Mouse (Mus musculus): ENCODE measurements around the gene Hip1.

Gene Hip1

DNA sequence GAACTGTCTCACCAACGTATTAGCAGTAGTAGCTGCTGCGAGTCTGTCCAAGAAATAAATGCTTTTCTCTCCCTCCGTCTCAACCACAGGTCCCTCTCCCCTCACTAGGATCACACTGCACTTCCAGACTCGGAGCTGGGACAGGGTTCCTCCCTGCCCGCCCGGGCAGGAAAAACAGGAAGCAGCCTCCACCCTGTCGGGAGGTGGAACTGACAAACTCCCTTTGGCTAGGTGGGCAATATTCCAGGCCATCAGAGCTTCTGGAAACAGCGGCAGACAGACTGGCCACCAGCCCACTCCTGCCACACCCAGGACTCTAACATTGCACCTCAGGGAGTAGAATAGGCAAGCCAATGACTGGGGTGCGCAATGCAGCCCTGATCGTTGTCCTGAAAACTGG, 11.5 kb downstream of the Hip1 start:
- DNase-seq (ENCODE audit: low read depth, low spot score), result no peak

DNA sequence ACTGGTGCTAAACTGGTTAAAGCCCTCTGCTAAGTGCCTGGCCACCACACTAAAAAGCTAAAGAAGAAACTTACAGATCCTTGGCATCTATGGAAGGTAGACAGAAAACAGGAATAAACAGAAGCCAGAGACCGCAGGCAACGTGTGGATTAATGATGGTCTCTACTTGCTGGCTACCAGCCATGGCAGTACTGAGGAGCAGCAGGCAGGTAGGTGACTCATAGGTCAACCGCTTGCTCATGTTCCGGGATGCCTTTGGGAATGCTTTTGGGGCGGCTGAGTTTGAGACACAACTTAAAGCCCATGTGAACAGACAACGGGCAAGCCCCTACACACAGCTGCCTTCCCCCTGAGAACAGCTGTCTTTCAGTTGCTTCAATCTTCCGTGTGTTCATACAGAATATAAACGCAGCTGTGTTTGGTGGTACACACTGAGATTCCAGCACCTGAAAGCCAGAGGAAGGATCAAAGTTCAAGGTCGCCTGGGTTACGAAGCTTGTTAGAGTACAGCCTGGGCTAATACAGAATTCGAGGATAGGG, 13.5 kb downstream of the Hip1 start:
- no peak for DNase-seq (ENCODE audit: low read depth, low spot score)

DNA sequence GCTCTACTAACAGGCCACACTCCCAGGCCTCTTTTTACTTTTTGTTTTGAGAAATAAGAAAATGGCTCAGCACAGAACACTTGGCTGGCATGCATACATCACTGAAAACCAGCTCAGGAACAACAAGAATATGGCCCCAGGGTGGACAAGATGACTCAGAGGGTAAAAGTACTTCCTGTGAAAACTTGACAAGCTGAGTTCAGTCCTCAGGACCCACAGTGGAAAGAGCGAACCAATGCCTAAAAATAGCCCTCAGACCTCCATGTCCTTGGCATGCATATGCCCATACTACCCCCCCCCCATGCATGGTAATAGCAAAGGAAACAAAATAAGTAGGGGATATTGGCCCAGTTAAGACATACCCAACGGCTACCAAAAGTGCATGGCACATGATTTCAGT, 15.0 kb downstream of the Hip1 start:
- no peak for DNase-seq (ENCODE audit: low read depth, low spot score)

DNA sequence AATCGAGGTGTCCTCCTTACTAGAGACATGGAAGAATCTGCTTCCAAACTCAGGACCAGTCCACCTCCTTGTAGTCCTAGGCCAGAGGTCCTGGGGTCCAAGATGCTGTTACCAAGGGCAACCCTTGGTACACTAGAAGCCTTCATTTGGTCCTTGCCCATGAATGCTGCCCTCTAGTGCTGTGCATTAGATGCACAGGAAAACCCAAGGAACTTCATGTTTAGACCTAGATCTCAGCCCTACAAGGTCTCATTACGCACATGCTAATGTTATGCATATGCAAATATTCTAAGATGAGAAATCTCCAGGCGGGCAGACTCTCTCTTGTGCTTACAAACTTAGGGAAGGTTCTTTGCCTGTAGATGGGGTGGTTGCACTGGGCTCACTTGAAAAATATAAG, 15.6 kb downstream of the Hip1 start:
- DNase-seq (ENCODE audit: low read depth, low spot score), result no peak

DNA sequence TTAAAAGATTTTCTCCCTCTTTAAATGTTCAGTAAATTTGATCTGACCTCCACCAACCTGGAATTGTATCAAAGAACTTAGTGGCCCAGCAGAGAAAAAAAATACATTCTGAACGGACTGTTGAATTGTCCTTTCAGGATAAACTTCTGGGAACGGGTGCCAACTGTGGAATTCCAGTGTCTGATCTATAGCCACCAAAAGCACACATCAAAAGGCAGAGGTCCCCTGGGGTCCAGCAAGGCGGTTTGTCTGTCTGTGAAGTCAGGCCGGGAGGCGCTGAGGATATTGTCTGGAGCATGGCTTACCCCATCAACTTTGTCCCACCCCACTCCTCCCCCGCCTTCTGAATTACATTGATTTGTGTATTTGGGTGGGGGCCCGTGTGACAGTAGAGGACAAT, 16.9 kb downstream of the Hip1 start:
- peak; percentile 44 for DNase-seq (ENCODE audit: low read depth, low spot score)

DNA sequence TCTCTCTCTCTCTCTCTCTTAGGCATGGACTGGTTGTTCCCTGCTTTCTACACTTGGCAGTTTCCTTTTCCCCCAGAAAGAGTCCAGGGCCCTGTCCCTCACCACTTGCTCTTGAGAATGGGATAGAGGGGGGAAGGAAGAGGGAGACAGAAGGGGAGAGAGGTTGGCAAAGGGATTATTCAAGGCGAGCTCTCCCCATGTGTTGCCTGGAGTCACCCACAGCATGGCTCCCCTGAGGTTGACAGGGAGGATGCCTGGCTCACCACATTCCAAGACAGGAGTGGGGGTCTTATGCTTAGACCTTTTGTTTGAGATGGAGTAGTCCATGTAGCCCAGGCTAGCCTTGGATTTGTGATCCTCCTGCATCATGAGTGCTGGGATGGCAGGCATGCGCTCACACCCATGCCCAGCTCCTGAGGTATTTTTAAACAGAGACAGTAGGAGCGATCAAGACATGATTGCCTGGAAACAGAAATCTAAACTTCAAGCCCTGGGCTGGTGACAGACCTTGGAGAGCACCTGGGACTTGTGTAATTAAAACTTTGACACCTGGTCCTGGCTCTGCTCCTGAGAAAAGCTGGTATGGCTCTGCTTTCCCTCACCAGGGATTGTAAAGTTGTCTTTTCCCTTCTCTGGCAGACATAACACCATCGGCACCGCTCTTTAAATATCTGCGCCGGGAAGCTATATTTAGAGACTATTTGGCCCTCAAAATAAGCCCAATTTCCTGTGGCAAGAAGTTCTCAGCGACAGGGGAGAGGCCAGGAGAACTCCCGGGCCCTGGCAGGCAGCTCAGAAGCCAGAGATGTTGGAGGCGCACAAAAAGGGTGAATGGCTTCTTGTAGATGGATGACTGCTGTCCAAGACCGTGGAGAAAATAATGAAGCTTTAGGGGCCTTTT, 20.0 kb downstream of the Hip1 start:
- DNase-seq (ENCODE audit: low read depth, low spot score), result no peak

DNA sequence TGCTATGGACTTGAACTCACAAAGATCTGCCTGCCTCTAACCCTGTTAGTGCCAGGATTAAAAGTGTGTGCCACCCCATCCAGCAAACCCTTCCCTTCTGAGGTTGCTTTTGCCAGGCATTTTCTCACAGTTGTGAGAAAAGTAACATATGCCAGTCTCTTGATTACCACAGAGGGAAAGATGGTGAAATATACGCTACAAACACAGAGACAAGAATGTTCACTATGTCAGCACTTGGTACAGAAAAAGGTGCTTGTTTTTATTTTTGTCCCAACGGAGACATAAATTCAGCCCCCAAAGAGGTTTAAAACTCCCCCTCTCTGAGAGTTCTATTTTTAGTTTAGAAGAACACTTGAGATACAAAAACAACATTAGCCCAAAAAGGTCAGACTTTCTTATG, 20.8 kb downstream of the Hip1 start:
- no peak for DNase-seq (ENCODE audit: low read depth, low spot score)

DNA sequence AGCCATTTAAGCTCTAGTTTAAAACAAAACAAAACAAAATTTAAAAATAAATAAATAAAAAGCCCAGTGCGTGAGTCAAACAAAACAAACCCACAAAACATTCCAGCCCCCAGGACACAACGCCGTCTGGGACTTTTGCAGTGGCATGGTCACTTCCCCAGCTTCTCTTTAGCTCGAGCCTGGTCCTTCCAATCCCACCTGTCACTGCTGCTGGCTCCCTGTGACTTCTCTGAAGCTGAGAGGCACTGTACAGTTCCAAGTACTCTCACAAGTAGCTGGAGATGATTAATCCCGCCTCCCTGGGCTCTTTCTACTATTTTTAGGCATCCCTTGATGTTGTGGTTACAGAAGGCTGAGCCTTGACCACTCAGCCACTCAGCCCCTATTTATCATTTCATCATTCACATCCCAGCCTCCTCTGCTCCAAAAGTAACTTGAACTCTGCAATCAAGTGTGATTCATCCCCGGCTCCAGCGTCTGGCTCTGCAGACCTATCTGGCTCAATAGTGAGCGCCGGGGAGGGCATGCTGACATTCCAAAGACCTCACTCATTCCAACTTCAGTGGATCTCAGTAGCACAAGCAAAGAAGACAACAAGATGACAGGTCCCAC, 22.7 kb downstream of the Hip1 start:
- no peak for DNase-seq (ENCODE audit: low read depth, low spot score)

DNA sequence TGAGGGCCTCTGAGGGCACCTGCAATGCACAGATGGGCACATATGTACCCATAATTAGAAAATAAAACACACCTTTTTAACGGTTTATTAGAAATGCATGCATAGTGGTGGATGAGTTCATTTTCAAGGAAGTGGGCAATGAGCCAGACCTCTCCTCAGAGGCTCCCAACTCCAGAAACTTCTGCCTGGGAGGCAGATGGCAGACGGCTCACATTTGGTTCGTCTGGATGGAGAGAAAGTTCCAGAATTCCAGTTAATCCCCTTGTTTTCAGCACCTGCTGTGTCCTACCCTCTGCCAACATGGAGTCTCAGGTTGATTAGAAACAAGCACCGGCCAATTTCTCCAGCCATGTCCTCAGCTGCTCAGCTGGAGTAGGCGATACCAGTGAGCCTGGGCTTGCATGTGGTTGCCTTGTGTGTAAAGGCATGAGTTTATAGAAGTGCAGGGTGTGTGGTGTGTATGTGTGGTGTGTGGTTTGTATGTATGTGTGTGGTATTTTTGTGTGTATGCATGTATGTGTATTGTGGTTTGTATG, 27.5 kb downstream of the Hip1 start:
- DNase-seq (ENCODE audit: low read depth, low spot score), result no peak

DNA sequence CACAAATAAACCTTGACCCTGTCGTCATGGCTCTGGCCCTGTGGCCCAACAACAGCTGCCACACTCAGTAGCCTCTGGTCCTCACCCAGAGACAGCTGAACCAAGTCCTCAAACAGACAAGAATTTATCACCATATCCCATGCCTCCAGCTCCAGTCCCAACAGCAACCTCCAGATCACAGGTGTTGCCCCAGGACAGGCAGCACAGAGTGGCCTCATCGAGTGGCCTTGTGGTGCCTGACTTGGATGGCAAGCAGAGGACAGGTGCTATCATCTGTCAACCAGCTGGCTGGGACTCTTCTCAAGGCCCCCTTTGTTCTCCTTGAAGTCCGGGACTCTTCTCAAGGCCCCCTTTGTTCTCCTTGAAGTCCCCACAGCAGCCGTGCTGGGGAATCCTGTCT, 31.8 kb downstream of the Hip1 start:
- peak; percentile 56 for DNase-seq (ENCODE audit: low read depth, low spot score)

DNA sequence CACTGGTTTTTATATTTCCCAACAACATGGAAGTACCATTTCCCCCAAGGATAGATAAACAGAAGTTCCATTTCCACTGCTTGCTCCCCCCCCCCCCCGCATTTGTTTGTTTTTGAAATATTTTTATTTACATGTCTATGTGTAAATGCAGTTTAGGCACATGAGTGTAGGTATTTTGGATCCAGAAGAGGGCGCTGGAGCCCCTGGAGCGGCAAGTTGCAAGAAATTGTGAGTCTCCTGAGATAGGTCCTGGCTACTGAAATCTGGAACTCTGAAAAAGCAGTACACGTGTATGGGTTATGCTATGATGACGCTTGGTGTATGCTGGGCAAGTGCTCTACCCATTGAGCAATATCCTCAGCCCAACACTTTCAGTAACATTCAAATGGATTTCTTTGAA, 33.8 kb downstream of the Hip1 start:
- no peak for DNase-seq (ENCODE audit: low read depth, low spot score)

DNA sequence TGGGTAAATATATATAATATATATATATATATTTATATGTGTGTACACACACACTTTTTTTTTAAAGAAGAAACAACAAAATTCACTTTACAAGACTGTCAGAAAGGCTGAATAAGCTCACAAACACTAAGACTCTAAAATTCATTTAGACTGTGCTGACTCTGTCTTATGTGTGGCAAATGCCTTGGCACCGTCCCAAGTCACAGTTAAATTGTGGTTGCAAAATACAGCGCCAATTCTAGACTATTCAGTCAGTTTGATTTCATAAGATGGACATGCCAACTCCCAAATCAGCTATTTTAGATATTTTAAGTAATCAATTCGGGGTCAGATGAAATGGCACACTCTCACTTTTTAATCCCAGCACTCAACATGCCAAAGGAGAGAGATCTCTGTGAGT, 36.6 kb downstream of the Hip1 start:
- DNase-seq (ENCODE audit: low read depth, low spot score), result no peak

DNA sequence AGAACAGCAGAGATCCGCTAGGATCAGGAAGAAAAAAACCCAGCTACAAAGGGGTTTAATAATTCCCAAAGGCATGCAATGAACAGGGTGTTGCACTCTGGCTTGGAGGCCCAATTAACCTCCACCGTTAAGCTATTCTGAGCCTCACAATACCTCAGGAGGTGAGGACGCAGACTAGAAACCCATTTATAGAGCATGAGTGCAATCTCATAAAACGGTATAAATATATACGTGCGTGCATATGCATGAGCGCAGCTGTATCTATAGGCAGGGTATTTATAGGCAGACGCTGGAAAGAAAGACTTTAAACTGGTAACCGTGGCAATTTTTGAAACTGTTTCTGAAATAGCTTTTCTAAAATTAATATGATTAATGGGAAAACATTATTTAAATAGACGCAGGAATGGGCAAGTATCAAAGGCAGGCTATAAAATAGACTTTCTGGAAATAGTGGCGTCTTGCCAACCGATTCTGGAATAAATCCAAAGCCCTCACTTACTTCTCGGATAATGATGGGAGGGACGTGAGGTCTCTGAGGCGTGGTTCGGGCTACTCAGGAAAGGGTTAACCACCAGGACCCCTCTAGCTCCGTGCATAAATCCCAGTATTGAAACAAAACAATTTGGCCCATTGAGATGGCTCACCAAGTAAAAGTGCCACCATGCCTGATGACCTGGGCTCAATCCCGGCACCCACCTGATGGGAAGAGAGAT, 37.2 kb downstream of the Hip1 start:
- no peak for DNase-seq (ENCODE audit: low read depth, low spot score)

DNA sequence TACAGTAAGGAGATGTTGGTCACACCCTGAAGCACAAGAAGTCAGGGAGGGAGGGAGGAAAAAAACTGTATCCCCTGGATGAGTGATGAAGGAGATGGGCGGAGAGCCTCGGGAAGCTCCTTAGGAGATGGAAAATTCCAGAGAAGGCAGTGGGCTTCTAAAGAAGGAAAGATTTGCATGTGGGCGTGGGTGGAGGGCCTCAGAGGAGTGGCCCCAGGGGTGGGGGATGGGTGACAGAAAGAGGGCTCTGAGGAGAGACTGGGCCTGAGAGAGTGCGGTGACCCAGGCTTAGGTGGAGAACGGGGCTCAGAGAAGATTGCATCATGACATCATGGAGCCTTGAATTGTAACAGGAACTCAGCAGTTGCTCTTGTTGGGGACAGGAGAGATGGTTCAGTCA, 39.5 kb downstream of the Hip1 start:
- DNase-seq (ENCODE audit: low read depth, low spot score), result no peak

DNA sequence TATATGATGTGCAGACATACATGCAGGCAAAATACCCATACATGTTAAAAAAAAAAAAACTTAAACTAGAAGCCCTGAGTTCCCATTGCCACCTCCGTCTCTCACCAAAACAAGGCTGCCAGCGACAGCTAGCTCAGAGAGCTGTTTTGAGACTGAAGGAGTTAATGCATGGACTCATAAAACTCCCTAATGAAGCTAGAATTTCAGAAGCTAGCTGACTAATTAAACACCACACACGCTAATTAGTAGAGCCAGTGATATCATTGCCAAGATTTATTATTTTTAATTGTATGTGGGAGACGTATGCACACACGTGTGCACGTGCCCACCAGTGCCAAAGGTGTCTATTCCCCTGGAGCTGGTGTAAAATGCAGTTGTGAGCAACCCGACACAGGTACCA, 42.0 kb downstream of the Hip1 start:
- DNase-seq (ENCODE audit: low read depth, low spot score), result no peak

DNA sequence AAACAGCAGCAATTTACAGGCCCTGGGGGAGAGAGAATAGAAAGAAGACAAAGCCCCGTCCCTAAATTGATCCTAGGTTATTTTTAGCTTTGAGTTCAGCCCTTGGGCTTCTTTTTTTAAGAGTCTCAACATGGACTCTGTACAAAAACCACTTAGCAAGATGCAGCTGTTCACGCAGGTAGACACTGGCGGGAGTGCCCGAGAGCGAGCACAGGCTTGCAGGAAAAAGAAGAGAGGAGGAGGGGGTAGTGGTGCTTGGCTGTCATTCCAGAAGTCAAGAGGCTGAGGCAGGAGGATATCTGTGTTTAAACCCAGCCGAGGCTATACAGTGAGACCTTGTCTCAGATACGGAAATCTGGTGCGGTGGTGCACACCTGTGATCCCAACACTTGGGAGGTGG, 42.9 kb downstream of the Hip1 start:
- no peak for DNase-seq (ENCODE audit: low read depth, low spot score)

DNA sequence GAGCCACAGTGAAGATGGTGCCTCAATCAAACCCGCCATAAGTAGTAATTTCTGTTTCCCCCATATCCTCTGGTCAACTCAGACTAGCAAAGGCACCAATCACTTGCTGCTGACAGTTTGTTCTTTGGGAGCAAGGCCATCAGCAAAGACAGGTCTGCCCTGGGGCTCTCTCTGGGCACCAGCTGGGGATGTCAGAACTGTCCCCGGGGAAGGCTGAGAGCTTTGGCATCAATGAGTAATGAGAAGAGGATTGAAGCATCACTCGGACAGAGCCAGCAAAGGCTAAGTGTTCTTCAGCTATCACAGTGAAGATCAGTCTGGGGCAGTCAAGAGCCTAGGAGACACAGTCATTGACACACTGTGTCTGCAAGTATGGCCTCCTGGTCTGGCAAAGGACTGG, 46.0 kb downstream of the Hip1 start:
- peak; percentile 52 for DNase-seq (ENCODE audit: low read depth, low spot score)

DNA sequence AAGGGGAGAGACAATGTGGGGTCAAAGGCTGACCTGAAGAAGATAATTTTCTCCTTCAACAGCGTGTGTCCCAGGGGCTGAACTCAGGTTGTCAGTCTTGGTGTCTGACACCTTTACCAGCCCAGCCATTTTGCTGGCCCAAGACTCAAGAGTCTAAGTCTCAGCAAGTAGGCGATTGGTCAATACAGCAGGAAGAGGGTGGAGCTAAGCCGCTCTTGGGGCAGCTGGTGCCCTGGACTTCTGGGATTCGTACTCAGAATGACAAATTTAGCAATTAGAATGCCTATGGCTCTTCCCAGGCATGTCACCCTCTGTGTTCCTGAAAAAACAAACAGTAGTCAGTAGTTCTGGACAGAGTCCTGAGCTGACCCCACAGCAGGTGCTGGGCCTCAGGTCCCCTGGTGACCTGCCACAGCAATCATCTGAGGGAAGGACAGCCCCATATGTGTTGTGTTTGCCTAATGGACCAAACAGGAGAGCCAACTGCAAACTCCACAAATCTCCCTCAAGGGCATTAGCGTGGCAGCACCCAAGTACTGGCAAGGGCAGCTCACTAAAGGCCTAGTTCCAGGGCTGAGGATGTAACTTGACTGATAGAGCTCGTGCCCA, 47.5 kb downstream of the Hip1 start:
- no peak for DNase-seq (ENCODE audit: low read depth, low spot score)

DNA sequence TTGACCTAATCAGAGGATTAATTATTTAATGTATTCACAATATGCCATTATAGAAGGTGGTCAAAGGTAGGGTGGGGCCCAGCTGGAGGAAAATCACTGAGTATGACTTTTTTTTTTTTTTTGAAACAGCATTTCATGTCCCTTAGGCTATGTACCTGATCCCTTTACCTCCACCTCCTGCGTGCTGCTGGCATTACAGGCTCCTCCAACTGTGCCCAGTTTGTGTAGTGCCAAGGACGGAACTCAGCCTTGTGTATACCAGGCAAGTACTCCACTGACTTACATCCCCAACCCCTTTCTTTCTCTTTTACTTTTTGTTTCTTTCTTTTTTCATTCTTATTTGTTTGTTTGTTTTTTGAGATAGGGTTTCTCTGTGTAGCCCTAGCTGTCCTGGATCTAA, 48.4 kb downstream of the Hip1 start:
- no peak for DNase-seq (ENCODE audit: low read depth, low spot score)

DNA sequence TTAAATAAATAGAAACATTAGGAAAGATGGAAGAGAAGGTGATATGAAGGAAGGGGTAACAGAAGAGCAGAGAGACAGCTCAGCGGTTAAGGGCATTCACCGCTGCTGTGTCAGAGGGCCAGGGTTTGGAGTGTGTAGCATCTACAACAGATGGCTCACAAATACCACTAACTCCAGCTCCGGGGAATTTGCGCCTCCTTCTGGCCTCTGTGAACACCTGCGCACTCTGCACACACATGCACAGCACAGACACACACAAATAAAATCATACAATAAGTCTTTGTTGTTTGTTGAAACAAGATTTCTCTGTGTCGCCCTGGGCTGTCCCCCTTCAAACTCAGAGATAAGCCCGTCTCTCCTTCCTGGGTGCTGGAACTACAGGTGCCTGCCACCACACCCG, 49.4 kb downstream of the Hip1 start:
- no peak for DNase-seq (ENCODE audit: low read depth, low spot score)

DNA sequence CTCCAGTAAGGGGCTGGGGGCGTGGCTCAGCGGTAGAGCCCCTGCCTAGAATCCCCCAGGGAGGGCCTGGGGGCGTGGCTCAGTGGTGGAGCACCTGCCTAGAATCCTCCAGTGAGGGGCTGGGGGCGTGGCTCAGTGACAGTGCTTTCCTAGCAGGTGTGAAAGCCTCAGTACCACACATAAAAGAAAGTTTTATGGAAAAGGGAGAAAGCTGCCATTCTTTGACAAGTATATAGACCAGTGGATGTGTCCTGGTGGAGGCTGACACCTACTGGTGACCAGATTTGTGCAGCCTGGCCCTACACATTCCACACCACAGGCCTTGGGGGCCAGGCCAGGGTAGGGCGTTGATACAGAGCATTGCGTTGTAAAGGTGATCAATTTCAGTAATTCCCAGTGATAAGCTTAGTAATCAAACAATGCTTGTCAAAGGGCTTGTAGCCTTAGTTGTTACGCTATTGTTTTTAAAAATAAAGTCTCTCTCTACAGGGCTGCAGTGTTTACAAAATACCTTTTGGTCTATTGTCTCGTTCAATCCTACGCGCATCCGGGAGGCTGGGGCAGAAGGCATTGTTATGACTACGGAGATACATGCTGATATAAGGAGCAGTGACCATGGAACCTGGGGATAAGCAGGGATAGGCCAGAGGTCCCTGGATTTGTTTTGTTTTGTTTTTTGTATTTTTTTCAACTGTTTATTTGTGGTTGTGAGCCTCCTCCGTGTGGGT, 50.6 kb downstream of the Hip1 start:
- DNase-seq (ENCODE audit: low read depth, low spot score), result no peak

Data from mesoderm, embryonic 11.5 days (tissue).